Mouse (Mus musculus): ENCODE data around the gene Cenpe. TPM values are rescaled to one million over a fixed set of nuclear protein-coding genes. Genes with fewer than 3 reads are reported as not detected.

The Cenpe gene
- total and polyA plus RNA-seq, 3 experiments, result 19.5 to 119 (median 26.4) TPM

DNA sequence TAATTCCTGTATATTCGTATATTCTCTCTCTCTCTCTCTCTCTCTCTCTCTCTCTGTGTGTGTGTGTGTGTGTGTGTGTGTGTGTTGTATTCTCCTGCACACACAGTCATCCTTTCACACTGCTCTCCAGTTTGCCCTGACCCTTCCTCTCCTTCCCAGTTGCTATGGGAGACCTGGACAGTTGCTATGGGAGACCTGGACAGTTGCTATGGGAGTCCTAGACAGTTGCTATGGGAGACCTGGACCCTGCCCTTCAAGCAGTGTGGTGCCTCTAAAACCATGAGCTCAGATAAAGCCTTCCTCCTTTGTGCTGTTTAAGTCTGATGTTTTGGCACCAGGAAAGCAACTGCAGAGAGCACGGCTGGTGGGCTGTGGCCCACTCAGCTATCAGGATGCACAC is 101.4 kb downstream of the Cenpe start:
- Histone ChIP-seq H3K4me1 (ENCODE audit: control insufficient read depth in 1 of 2, insufficient read depth in 2 of 2, low read length in 2 of 2) (no peaks in the 10 kb centered on the region), H3K27me3 (ENCODE audit: control insufficient read depth in 1 of 2, insufficient read depth in 2 of 2, low read length in 2 of 2) (no peaks in the 10 kb centered on the region), H3K9me3 (replicated peaks; ENCODE audit: insufficient read depth, low read length) (no peaks in the 10 kb centered on the region), H3K36me3 (ENCODE audit: control insufficient read depth in 1 of 2, insufficient read depth in 2 of 2, low read length in 2 of 2) (no peaks in the 10 kb centered on the region; a peak in 1 of 4 replicates), H3K27ac (ENCODE audit: control insufficient read depth, low read depth, low read length) (no peak overlapping the region), H3K9ac (ENCODE audit: control insufficient read depth, low read depth, low read length, poor library complexity, severe bottlenecking) (no peak overlapping the region), H3K79me2 (ENCODE audit: control insufficient read depth, insufficient read depth, low read length, poor library complexity) (no peaks in the 10 kb centered on the region), H3K4me3 (ENCODE audit: control insufficient read depth in 1 of 2, insufficient read depth in 1 of 2, low read depth in 2 of 2, low read length in 2 of 2) (no peak overlapping the region)
- no peak for DNase-seq (ENCODE audit: low read depth, low spot score)
- no peak for TF ChIP-seq UBTF (IDR thresholded peaks at IDR 0.05; ENCODE audit: borderline replicate concordance, insufficient read depth, low read depth, low read length)
- TF ChIP-seq POLR2A (IDR thresholded peaks at IDR 0.05; ENCODE audit: control insufficient read depth in 1 of 2, insufficient read depth in 1 of 2, low read depth in 1 of 2, low read length in 2 of 2, poor library complexity in 1 of 2), result no peak
- no peak for TF ChIP-seq POLR2AphosphoS5 (IDR thresholded peaks at IDR 0.05; ENCODE audit: borderline replicate concordance, low read depth, low read length)
- TF ChIP-seq NRF1 (IDR thresholded peaks at IDR 0.05; ENCODE audit: insufficient read depth, low read depth, low read length, poor library complexity, severe bottlenecking), result no peak
- TF ChIP-seq SIN3A (IDR thresholded peaks at IDR 0.05; ENCODE audit: low read length), result no peak
- TF ChIP-seq MYC (IDR thresholded peaks at IDR 0.05; ENCODE audit: low read depth, low read length), result no peak
- TF ChIP-seq ZMIZ1 (IDR thresholded peaks at IDR 0.05; ENCODE audit: low read depth, low read length), result no peak
- no peak for TF ChIP-seq KAT2A (conservative IDR thresholded peaks at IDR 0.05; ENCODE audit: low read depth, low read length)
- no peak for TF ChIP-seq GATA1 (IDR thresholded peaks at IDR 0.05; ENCODE audit: low read depth, low read length)
- no peak for TF ChIP-seq ZKSCAN1 (IDR thresholded peaks at IDR 0.05; ENCODE audit: low read depth, low read length)
- TF ChIP-seq JUND (IDR thresholded peaks at IDR 0.05; ENCODE audit: low read depth, low read length), result no peak
- TF ChIP-seq E2F4 (IDR thresholded peaks at IDR 0.05; ENCODE audit: borderline replicate concordance, low read depth, low read length), result no peak
- no peak for TF ChIP-seq ZNF384 (IDR thresholded peaks at IDR 0.05; ENCODE audit: low read depth, low read length)
- TF ChIP-seq ZC3H11A (IDR thresholded peaks at IDR 0.05; ENCODE audit: low read depth, low read length), result no peak
- TF ChIP-seq BHLHE40 (IDR thresholded peaks at IDR 0.05; ENCODE audit: borderline replicate concordance, low read depth, low read length), result no peak
- no peak for TF ChIP-seq ETS1 (IDR thresholded peaks at IDR 0.05; ENCODE audit: low read depth, low read length)
- TF ChIP-seq NELFE (IDR thresholded peaks at IDR 0.05; ENCODE audit: low read depth, low read length), result no peak
- no peak for TF ChIP-seq RCOR1 (IDR thresholded peaks at IDR 0.05; ENCODE audit: low read depth, low read length)

DNA sequence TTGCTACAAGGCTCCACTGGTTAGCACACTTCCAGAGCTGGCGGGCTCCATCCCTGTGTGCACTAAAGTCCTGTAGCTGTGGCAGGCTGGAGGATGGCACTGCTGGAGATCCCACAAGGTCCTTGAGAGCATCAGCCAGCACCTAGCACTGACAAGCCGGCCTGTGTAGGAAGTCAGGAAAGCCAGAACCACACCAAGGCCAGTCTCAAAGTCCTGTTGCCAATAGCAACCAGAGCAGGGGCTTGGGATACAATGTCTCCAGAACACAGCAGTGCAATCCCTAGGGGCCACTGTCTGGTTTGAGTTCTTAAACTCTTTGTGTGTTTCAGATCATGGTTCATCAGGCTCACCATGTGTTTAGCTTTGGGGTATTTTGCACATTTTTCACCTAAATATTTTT is 102.5 kb downstream of the Cenpe start:
- no peak overlapping the region for H3K27ac ChIP-seq (ENCODE audit: control insufficient read depth, low read depth, low read length)
- H3K36me3 ChIP-seq (ENCODE audit: control insufficient read depth in 1 of 2, insufficient read depth in 2 of 2, low read length in 2 of 2), result no peaks in the 10 kb centered on the region
- TF ChIP-seq MEF2A (IDR thresholded peaks at IDR 0.05; ENCODE audit: extremely low read depth, insufficient replicate concordance, low read depth, low read length, poor library complexity, severe bottlenecking) (no peak), POLR2AphosphoS2 (IDR thresholded peaks at IDR 0.05; ENCODE audit: low read length) (no peak), MAFK (IDR thresholded peaks at IDR 0.05; ENCODE audit: borderline replicate concordance, low read depth, low read length) (no peak), MXI1 (IDR thresholded peaks at IDR 0.05; ENCODE audit: low read depth, low read length) (no peak), SMC3 (IDR thresholded peaks at IDR 0.05; ENCODE audit: low read depth, low read length) (no peak), ZC3H11A (IDR thresholded peaks at IDR 0.05; ENCODE audit: low read depth, low read length) (no peak), E2F4 (IDR thresholded peaks at IDR 0.05; ENCODE audit: borderline replicate concordance, low read depth, low read length) (no peak), POLR2A (IDR thresholded peaks at IDR 0.05; ENCODE audit: control insufficient read depth in 1 of 2, insufficient read depth in 1 of 2, low read depth in 1 of 2, low read length in 2 of 2, poor library complexity in 1 of 2) (no peak), CTCF (IDR thresholded peaks at IDR 0.05 in 2 of 3, conservative IDR thresholded peaks at IDR 0.05 in 1 of 3; ENCODE audit: control insufficient read depth in 1 of 3, insufficient read depth in 1 of 3, low read depth in 2 of 3, low read length in 3 of 3, poor library complexity in 1 of 3, severe bottlenecking in 1 of 3) (no peak), NRF1 (IDR thresholded peaks at IDR 0.05; ENCODE audit: insufficient read depth, low read depth, low read length, poor library complexity, severe bottlenecking) (no peak), SIN3A (IDR thresholded peaks at IDR 0.05; ENCODE audit: low read length) (no peak)
- H3K4me1 ChIP-seq (ENCODE audit: control insufficient read depth in 1 of 2, insufficient read depth in 2 of 2, low read length in 2 of 2), result no peaks in the 10 kb centered on the region
- H3K27me3 ChIP-seq (ENCODE audit: control insufficient read depth in 1 of 2, insufficient read depth in 2 of 2, low read length in 2 of 2), result no peaks in the 10 kb centered on the region
- no peak for DNase-seq (ENCODE audit: low read depth, low spot score)
- H3K79me2 ChIP-seq (ENCODE audit: control insufficient read depth, insufficient read depth, low read length, poor library complexity), result no peaks in the 10 kb centered on the region
- H3K4me3 ChIP-seq (ENCODE audit: control insufficient read depth in 1 of 2, insufficient read depth in 1 of 2, low read depth in 2 of 2, low read length in 2 of 2), result no peak overlapping the region
- H3K9me3 ChIP-seq (replicated peaks; ENCODE audit: insufficient read depth, low read length), result no peaks in the 10 kb centered on the region
- H3K9ac ChIP-seq (ENCODE audit: control insufficient read depth, low read depth, low read length, poor library complexity, severe bottlenecking), result no peak overlapping the region
